Mouse (Mus musculus) hindbrain, postnatal 0 days (tissue): ENCODE measurements at regions not wholly inside any gene's neighbourhood (a gene's known extent, or its start where the extent isn't known, plus 50 kb on each side); places are given as distances from the start of the nearest gene placed in this dataset.

ENCODE experiments used
- ATAC-seq: fragments of 200-750 bp; cut with Nextera tagmentation; 2 replicates; pipeline ENCODE4 v1.8.0; 2017; ENCODE audit warnings: mild to moderate bottlenecking, moderate TSS enrichment, moderate library complexity
- DNase-seq: peaks from one replicate; pipeline ENCODE4 v3.0.0-alpha.2; 2015; ENCODE audit warnings: low spot score
- H3K27ac ChIP-seq: fragments of 300-500 bp; sonication (generic); 2 replicates; pipeline ENCODE4 v1.5.1; 2014; ENCODE audit warnings: mild to moderate bottlenecking
- H3K27me3 ChIP-seq: fragments of 300-500 bp; sonication (generic); 2 replicates; pipeline ENCODE4 v1.6.1; 2014; ENCODE audit warnings: low read length, mixed read lengths; ENCODE audit not compliant: insufficient read depth
- H3K36me3 ChIP-seq: fragments of 300-500 bp; sonication (generic); 2 replicates; pipeline ENCODE4 v1.6.1; 2014; ENCODE audit warnings: low read length, mixed read lengths; ENCODE audit not compliant: insufficient read depth
- H3K4me1 ChIP-seq: fragments of 300-500 bp; sonication (generic); 2 replicates; pipeline ENCODE4 v1.6.1; 2014; ENCODE audit warnings: antibody characterized with exemption, low read length, mixed read lengths; ENCODE audit not compliant: insufficient read depth
- H3K4me2 ChIP-seq: fragments of 300-500 bp; sonication (generic); 2 replicates; pipeline ENCODE4 v1.6.1; 2014; ENCODE audit warnings: low read depth, mild to moderate bottlenecking, low read length, moderate library complexity, mixed read lengths
- H3K4me3 ChIP-seq: fragments of 300-500 bp; sonication (generic); 2 replicates; pipeline ENCODE4 v1.5.1; 2014; ENCODE audit warnings: low read length
- H3K9ac ChIP-seq: fragments of 300-500 bp; sonication (generic); replicated peaks from 2 replicates; pipeline ENCODE4 v1.6.1; 2014; ENCODE audit warnings: mild to moderate bottlenecking, low read length, moderate library complexity, mixed read lengths
- H3K9me3 ChIP-seq: fragments of 300-500 bp; sonication (generic); 2 replicates; pipeline ENCODE4 v1.6.1; 2016; ENCODE audit warnings: low read length, mixed read lengths
- CTCF ChIP-seq: IDR thresholded peaks from 2 replicates; pipeline ENCODE4 v1.5.1; 2016; ENCODE audit warnings: antibody characterized with exemption, control low read depth, low read depth
- WGBS: fragments of 180-500 bp; shearing (Covaris S2); extraction: QIAGEN DNeasy Blood & Tissue Kit; methylation state at CpG from one replicate; pipeline ENCODE4 v1.1.7; 2014; 5-methylcytosine and 5-hydroxymethylcytosine counted together

DNA sequence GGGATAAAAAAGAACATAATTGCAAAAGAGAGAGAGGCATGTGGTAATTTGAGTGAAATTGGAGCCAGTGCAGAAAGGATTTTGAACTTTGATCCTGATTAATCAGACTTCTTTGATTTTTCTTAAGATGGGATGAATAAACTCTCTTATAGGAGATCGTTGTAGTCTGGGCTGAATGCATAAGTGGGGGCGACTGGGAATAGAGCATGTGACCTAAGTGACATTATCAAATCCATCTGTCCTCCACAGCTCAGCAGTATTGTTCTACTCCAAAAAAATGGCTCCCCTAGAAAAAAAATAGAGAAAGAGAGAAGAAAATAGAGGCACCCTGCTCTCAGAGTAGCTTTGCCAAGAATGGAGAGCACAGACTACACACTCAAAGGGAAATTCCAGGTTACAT, 1286.1 kb upstream of the Cdh8 start:
- Histone ChIP-seq H3K27ac (no peak overlapping the region), H3K9ac (no peak overlapping the region), H3K27me3 (no peaks in the 10 kb centered on the region), H3K4me3 (no peak overlapping the region), H3K4me1 (no peaks in the 10 kb centered on the region), H3K4me2 (no peak overlapping the region), H3K9me3 (no peaks in the 10 kb centered on the region), H3K36me3 (no peaks in the 10 kb centered on the region)
- WGBS = 65% methylated on average over 2 of the region's 2 CpGs
- DNase-seq = no peak
- TF ChIP-seq CTCF = no peak
- no peak for ATAC-seq

GRCm38 (mm10) chr8:100695043-100695442, 1278.8 kb upstream of the Cdh8 start:
- 79% methylated on average over 3 of the region's 3 CpGs for WGBS

DNA sequence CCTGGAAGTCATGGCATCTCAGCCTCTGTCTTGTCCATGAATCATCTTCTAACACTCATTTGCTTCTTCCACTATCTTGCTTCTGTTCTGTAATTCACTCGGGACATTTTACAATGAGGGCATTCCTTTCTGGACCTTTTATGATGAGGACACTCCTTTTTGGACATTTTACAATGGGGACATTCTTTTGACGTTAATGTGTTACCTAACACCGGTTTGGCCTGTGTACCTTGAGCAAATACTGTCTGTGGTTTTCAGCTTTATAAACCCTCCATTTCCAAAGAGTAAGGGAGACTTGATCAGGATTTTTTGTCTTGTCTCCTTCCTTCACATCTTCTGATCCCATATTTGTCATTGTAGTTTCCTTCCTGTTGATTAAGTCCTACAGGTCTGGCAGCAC, 1262.3 kb upstream of the Cdh8 start:
- ATAC-seq (no peak), DNase-seq (no peak)
- WGBS = 82% methylated on average over 3 of the region's 3 CpGs
- Histone ChIP-seq H3K27me3 (no peaks in the 10 kb centered on the region), H3K9me3 (no peaks in the 10 kb centered on the region), H3K9ac (no peak overlapping the region), H3K4me2 (no peak overlapping the region), H3K27ac (no peak overlapping the region), H3K4me1 (no peaks in the 10 kb centered on the region), H3K36me3 (no peaks in the 10 kb centered on the region), H3K4me3 (no peak overlapping the region)
- TF ChIP-seq CTCF = no peak

More at GRCm38 (mm10) chr8:100695043-100695442, 1278.8 kb upstream of the Cdh8 start:
- Histone ChIP-seq H3K4me3 (no peak overlapping the region), H3K9ac (no peak overlapping the region), H3K4me1 (no peaks in the 10 kb centered on the region), H3K36me3 (no peaks in the 10 kb centered on the region), H3K9me3 (no peaks in the 10 kb centered on the region), H3K4me2 (no peak overlapping the region), H3K27ac (no peak overlapping the region), H3K27me3 (no peaks in the 10 kb centered on the region)
- TF ChIP-seq CTCF = no peak
- no peak for DNase-seq
- no peak for ATAC-seq
